Mouse (Mus musculus): ENCODE results near the gene Enthd1.
A peak's percentile ranks its signal among the peaks of the same experiment; 100 is the strongest.

The Enthd1 gene

GRCm38 (mm10) chr15:80574211-80575040 lies 9.5 kb upstream of the Enthd1 start:
- DNase-seq (ENCODE audit: low spot score in 2 of 2), result no peak

- DNase-seq (ENCODE audit: low spot score in 2 of 2), result no peak
These were observed 8.0 kb upstream of the Enthd1 start for GRCm38 (mm10) chr15:80572811-80573520.

- peak; percentile 55 to 76 for DNase-seq (ENCODE audit: low spot score in 2 of 2)
These were observed 7.3 kb upstream of the Enthd1 start, which contains the start of gene Grap2 for GRCm38 (mm10) chr15:80572291-80572690. TSS of gene Grap2 (plus strand) at chr15:80572594.

- DNase-seq (ENCODE audit: low spot score in 2 of 2), result no peak
These were observed 6.7 kb upstream of the Enthd1 start for GRCm38 (mm10) chr15:80571611-80572010.

GRCm38 (mm10) chr15:80570226-80570625 lies 5.3 kb upstream of the Enthd1 start:
- no peak for DNase-seq (ENCODE audit: low spot score in 2 of 2)

- DNase-seq (ENCODE audit: low spot score in 2 of 2), result no peak
These were observed 4.2 kb upstream of the Enthd1 start for GRCm38 (mm10) chr15:80569205-80569604.

GRCm38 (mm10) chr15:80567731-80568130 lies 2.8 kb upstream of the Enthd1 start:
- DNase-seq (ENCODE audit: low spot score in 2 of 2), result no peak

- no peak for DNase-seq (ENCODE audit: low spot score in 2 of 2)
These were observed 2.2 kb upstream of the Enthd1 start for GRCm38 (mm10) chr15:80567139-80567538.

- DNase-seq (ENCODE audit: low spot score in 2 of 2), result no peak
These were observed 1.7 kb upstream of the Enthd1 start for GRCm38 (mm10) chr15:80566696-80567095.

- no peak for DNase-seq (ENCODE audit: low spot score in 2 of 2)
These were observed 1.2 kb downstream of the Enthd1 start for GRCm38 (mm10) chr15:80563634-80564208.

- no peak for DNase-seq (ENCODE audit: low spot score in 2 of 2)
These were observed 2.5 kb downstream of the Enthd1 start for GRCm38 (mm10) chr15:80562446-80562845.

GRCm38 (mm10) chr15:80560646-80561580 lies 4.0 kb downstream of the Enthd1 start:
- no peak for DNase-seq (ENCODE audit: low spot score in 2 of 2)

- DNase-seq (ENCODE audit: low spot score in 2 of 2), result no peak
These were observed 5.0 kb downstream of the Enthd1 start for GRCm38 (mm10) chr15:80559978-80560377.

- DNase-seq (ENCODE audit: low spot score in 2 of 2), result no peak
These were observed 5.4 kb downstream of the Enthd1 start for GRCm38 (mm10) chr15:80559534-80559933.

GRCm38 (mm10) chr15:80557745-80558144 lies 7.2 kb downstream of the Enthd1 start:
- no peak for DNase-seq (ENCODE audit: low spot score in 2 of 2)

GRCm38 (mm10) chr15:80556021-80556420 lies 8.9 kb downstream of the Enthd1 start:
- DNase-seq (ENCODE audit: low spot score in 2 of 2), result no peak

- no peak for DNase-seq (ENCODE audit: low spot score in 2 of 2)
These were observed 9.8 kb downstream of the Enthd1 start for GRCm38 (mm10) chr15:80554860-80555822.

- DNase-seq (ENCODE audit: low spot score in 2 of 2), result no peak
These were observed 19.5 kb downstream of the Enthd1 start for GRCm38 (mm10) chr15:80545430-80545829.

GRCm38 (mm10) chr15:80544115-80544514 lies 20.8 kb downstream of the Enthd1 start:
- DNase-seq (ENCODE audit: low spot score in 2 of 2), result no peak

GRCm38 (mm10) chr15:80538671-80539340 lies 26.1 kb downstream of the Enthd1 start:
- no peak for DNase-seq (ENCODE audit: low spot score in 2 of 2)

All from spleen, postnatal 4 days (tissue).